Mouse (Mus musculus) urinary bladder, postnatal 36 days (tissue): ENCODE results near the gene Stxbp1.
A peak's percentile ranks its signal among the peaks of the same experiment; 100 is the strongest.
"Not testable (repeated sequence)": the region's sequence is repeated elsewhere in the genome, so short reads cannot be mapped to it uniquely, and the experiment has no call there.

Experiments
- DNase-seq, 2 experiments: peaks; one replicate each; pipeline ENCODE4 v3.0.0; 2022; ENCODE audit warnings: low spot score in 2 of 2, mixed read lengths in 1 of 2

Stxbp1 gene

GRCm38 (mm10) chr2:32874070-32874469 is 27.0 kb upstream of the Stxbp1 start:
- DNase-seq: peak in 1 of 2 experiments; percentile 65

- peak in 1 of 2 experiments; percentile 53 for DNase-seq
Observed at GRCm38 (mm10) chr2:32870275-32871100, 23.4 kb upstream of the Stxbp1 start.

GRCm38 (mm10) chr2:32869721-32870274 is 22.8 kb upstream of the Stxbp1 start:
- DNase-seq: peak; percentile 77 to 82

GRCm38 (mm10) chr2:32867354-32867753 is 20.3 kb upstream of the Stxbp1 start:
- DNase-seq: peak in 1 of 2 experiments; percentile 68

GRCm38 (mm10) chr2:32864755-32865154 is 17.7 kb upstream of the Stxbp1 start:
- no peak for DNase-seq

GRCm38 (mm10) chr2:32863317-32863716 is 16.3 kb upstream of the Stxbp1 start:
- no peak for DNase-seq

GRCm38 (mm10) chr2:32860799-32861198 is 13.8 kb upstream of the Stxbp1 start:
- no peak for DNase-seq

GRCm38 (mm10) chr2:32859622-32860012 is 12.6 kb upstream of the Stxbp1 start:
- no peak for DNase-seq

GRCm38 (mm10) chr2:32859010-32859621 is 12.1 kb upstream of the Stxbp1 start:
- DNase-seq: peak in 1 of 2 experiments; percentile 44

- DNase-seq: peak; percentile 65 to 83
Observed at GRCm38 (mm10) chr2:32857584-32857983, 10.5 kb upstream of the Stxbp1 start.

GRCm38 (mm10) chr2:32855790-32856465 is 8.9 kb upstream of the Stxbp1 start:
- DNase-seq: no peak

GRCm38 (mm10) chr2:32855046-32855785 is 8.2 kb upstream of the Stxbp1 start:
- no peak for DNase-seq

GRCm38 (mm10) chr2:32854206-32854605 is 7.2 kb upstream of the Stxbp1 start:
- DNase-seq: peak; percentile 83 to 89

GRCm38 (mm10) chr2:32853716-32854115 is 6.7 kb upstream of the Stxbp1 start:
- DNase-seq: not testable (repeated sequence)

GRCm38 (mm10) chr2:32852156-32852555 is 5.1 kb upstream of the Stxbp1 start:
- DNase-seq: peak in 1 of 2 experiments; percentile 37

- no peak for DNase-seq
Observed at GRCm38 (mm10) chr2:32847468-32847821, 400 bp upstream of the Stxbp1 start.

- DNase-seq: peak in 1 of 2 experiments; percentile 51
Observed at GRCm38 (mm10) chr2:32846101-32846804, 792 bp downstream of the Stxbp1 start.

GRCm38 (mm10) chr2:32845572-32846100 is 1.4 kb downstream of the Stxbp1 start:
- no peak for DNase-seq

GRCm38 (mm10) chr2:32842558-32842957 is 4.5 kb downstream of the Stxbp1 start:
- DNase-seq: no peak

GRCm38 (mm10) chr2:32841099-32841498 is 5.9 kb downstream of the Stxbp1 start:
- no peak for DNase-seq

GRCm38 (mm10) chr2:32839261-32839660 is 7.8 kb downstream of the Stxbp1 start:
- DNase-seq: no peak
